Mouse (Mus musculus) bone marrow, adult 2 months (tissue): ENCODE results near the gene Ddx27.

Experiments used
- CTCF ChIP-seq: fragments of 200-500 bp; IDR thresholded peaks from 2 replicates; pipeline ENCODE4 v1.5.1; 2011; ENCODE audit warnings: low read length, control low read depth; ENCODE audit not compliant: control insufficient read depth, insufficient read depth
- POLR2A ChIP-seq: fragments of 200-500 bp; IDR thresholded peaks from 2 replicates; pipeline ENCODE4 v1.6.1; 2011; ENCODE audit warnings: low read depth, mild to moderate bottlenecking, control low read depth, low read length, borderline replicate concordance; ENCODE audit not compliant: control insufficient read depth

- TF ChIP-seq CTCF (no peak), POLR2A (no peak)
Observed at GRCm38 (mm10) chr2:166983351-166983894, 31.6 kb upstream of the Ddx27 start.
